Mouse (Mus musculus): ENCODE data around the gene 1810010D01Rik.

- TF ChIP-seq CTCF (IDR thresholded peaks at IDR 0.05; ENCODE audit: low read depth) (no peak), EP300 (IDR thresholded peaks at IDR 0.05; ENCODE audit: low read depth) (no peak)
Measured at GRCm38 (mm10) chr7:145234841-145235790, 27.2 kb upstream of the 1810010D01Rik start.
